Mouse (Mus musculus): ENCODE measurements at regions not wholly inside any gene's neighbourhood (a gene's known extent, or its start where the extent isn't known, plus 50 kb on each side); places are given as distances from the start of the nearest gene placed in this dataset.

GRCm38 (mm10) chr16:25220552-25220951 is 66.1 kb upstream of the Tprg start:
- H3K4me1 ChIP-seq: no peaks in the 10 kb centered on the region
- no peaks in the 10 kb centered on the region for H3K36me3 ChIP-seq
- no peak overlapping the region for H3K9ac ChIP-seq (replicated peaks)
- no peaks in the 10 kb centered on the region for H3K9me3 ChIP-seq (replicated peaks)
- H3K27me3 ChIP-seq (replicated peaks): no peaks in the 10 kb centered on the region
- H3K4me2 ChIP-seq: no peak overlapping the region
- no peak overlapping the region for H3K4me3 ChIP-seq (replicated peaks)
- no peak overlapping the region for H3K27ac ChIP-seq (replicated peaks)
- ATAC-seq (ENCODE audit: low FRiP score): no peak
- 90% methylated on average over 6 of the region's 6 CpGs for WGBS

- H3K4me3 ChIP-seq (replicated peaks): no peak overlapping the region
Measured at GRCm38 (mm10) chr16:25224801-25225200, 61.8 kb upstream of the Tprg start.

More at GRCm38 (mm10) chr16:25224801-25225200, 61.8 kb upstream of the Tprg start:
- no peak overlapping the region for H3K9ac ChIP-seq (replicated peaks)
- no peaks in the 10 kb centered on the region for H3K9me3 ChIP-seq (replicated peaks)
- no peak overlapping the region for H3K4me2 ChIP-seq
- no peaks in the 10 kb centered on the region for H3K4me1 ChIP-seq
- no peak for ATAC-seq (ENCODE audit: low FRiP score)
- no peaks in the 10 kb centered on the region for H3K36me3 ChIP-seq
- no peaks in the 10 kb centered on the region for H3K27me3 ChIP-seq (replicated peaks)
- H3K27ac ChIP-seq (replicated peaks): no peak overlapping the region
